Mouse (Mus musculus): ENCODE data around the gene Cntn1. TPM values are rescaled to one million over a fixed set of nuclear protein-coding genes. Genes with fewer than 3 reads are reported as not detected.
A peak's percentile ranks its signal among the peaks of the same experiment; 100 is the strongest.
"Not testable (repeated sequence)": the region's sequence is repeated elsewhere in the genome, so short reads cannot be mapped to it uniquely, and the experiment has no call there.

The Cntn1 gene
- polyA plus RNA-seq, 1 experiment from 2014 or later: 76.7 TPM

- WGBS: 85% methylated on average over 6 of the region's 6 CpGs
- no peaks in the 10 kb centered on the region for H3K36me3 ChIP-seq
- no peaks in the 10 kb centered on the region for H3K27me3 ChIP-seq
- ATAC-seq (ENCODE audit: low FRiP score, low read depth): no peak
- no peak overlapping the region for H3K27ac ChIP-seq (replicated peaks)
- H3K9me3 ChIP-seq: no peaks in the 10 kb centered on the region
- no peak overlapping the region for H3K4me3 ChIP-seq
- no peak overlapping the region for H3K4me2 ChIP-seq
- H3K4me1 ChIP-seq (replicated peaks): no peaks in the 10 kb centered on the region
- H3K9ac ChIP-seq: no peak overlapping the region
Observed at GRCm38 (mm10) chr15:92280966-92281365, 230.0 kb downstream of the Cntn1 start.

DNA sequence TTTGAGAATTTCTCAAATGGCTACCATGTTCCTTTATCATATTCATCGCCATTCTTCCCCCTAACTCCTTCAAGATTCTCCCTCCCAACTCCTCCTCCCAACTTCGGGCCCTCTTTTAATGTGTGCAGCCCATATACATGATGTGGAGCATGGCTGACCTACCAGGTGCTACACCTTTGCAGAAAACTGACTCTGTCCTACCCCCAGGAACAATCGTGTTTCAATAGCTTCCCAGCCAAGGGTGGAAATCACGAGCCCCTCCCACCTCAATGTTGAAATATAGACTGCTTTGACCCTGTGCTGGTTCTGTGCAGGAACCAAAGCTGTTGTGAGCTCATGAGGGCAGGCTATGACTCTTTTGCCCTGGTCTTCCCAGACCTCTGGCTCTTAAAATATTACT lies 236.7 kb downstream of the Cntn1 start:
- Histone ChIP-seq H3K9me3 (no peaks in the 10 kb centered on the region), H3K4me3 (no peak overlapping the region), H3K4me1 (replicated peaks) (no peaks in the 10 kb centered on the region), H3K27me3 (no peaks in the 10 kb centered on the region), H3K4me2 (no peak overlapping the region), H3K9ac (no peak overlapping the region), H3K36me3 (no peaks in the 10 kb centered on the region), H3K27ac (replicated peaks) (no peak overlapping the region)
- 89% methylated on average over 4 of the region's 4 CpGs for WGBS
- ATAC-seq (ENCODE audit: low FRiP score, low read depth): no peak

DNA sequence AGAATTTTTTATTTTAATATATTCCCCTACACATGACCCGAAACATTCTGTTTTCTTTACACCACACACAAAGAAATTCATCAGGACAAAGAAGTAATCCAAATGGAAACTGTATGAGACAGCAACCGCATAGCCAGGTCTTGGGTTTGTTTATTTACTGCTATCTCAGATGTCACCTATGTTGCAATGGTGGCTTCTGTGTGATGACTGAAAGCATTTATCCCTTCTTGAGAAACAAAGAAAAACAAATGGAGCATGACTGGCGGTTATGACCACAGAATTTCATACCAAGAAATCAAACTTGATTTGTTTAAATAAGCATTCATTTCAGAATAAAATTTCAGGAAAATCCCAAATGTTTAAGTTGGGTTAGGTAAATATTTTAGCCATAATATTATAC lies 245.5 kb downstream of the Cntn1 start:
- no peak overlapping the region for H3K9ac ChIP-seq
- no peaks in the 10 kb centered on the region for H3K4me1 ChIP-seq (replicated peaks)
- no peaks in the 10 kb centered on the region for H3K36me3 ChIP-seq
- H3K4me2 ChIP-seq: no peak overlapping the region
- no peak overlapping the region for H3K4me3 ChIP-seq
- ATAC-seq (ENCODE audit: low FRiP score, low read depth): no peak
- WGBS: 92% methylated on average over 3 of the region's 3 CpGs
- H3K9me3 ChIP-seq: no peaks in the 10 kb centered on the region
- no peak overlapping the region for H3K27ac ChIP-seq (replicated peaks)
- H3K27me3 ChIP-seq: no peaks in the 10 kb centered on the region

- H3K27ac ChIP-seq (replicated peaks): no peak overlapping the region
- H3K27me3 ChIP-seq: no peaks in the 10 kb centered on the region
- H3K9ac ChIP-seq: no peak overlapping the region
- no peak overlapping the region for H3K4me2 ChIP-seq
- no peak for ATAC-seq (ENCODE audit: low FRiP score, low read depth)
- no peaks in the 10 kb centered on the region for H3K4me1 ChIP-seq (replicated peaks)
- no peak overlapping the region for H3K4me3 ChIP-seq
- peaks cover 8% of the 10 kb centered on the region for H3K36me3 ChIP-seq
- 88% methylated on average over 6 of the region's 6 CpGs for WGBS
- no peaks in the 10 kb centered on the region for H3K9me3 ChIP-seq
Observed at GRCm38 (mm10) chr15:92302796-92303195, 251.8 kb downstream of the Cntn1 start.

DNA sequence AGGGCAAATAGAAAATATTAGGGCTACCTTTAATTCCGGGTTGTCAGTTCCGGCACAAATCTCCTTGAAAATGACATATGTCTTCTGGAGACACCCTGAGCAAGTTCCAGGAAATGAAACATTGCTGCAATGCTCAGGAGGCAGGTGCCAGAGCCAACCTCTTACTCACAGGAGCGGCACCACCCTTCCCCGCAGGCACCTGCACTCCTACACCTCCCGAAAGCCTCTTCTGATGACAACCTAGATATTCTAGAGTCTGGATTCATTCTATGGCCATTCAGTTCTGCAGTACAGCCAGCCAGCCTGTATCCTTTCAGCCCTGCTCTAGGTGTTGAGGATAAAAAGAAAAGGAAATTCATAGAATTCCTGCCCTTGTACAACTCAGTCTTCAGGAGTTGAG lies 253.3 kb downstream of the Cntn1 start:
- H3K4me3 ChIP-seq: no peak overlapping the region
- 91% methylated on average over 5 of the region's 5 CpGs for WGBS
- no peak overlapping the region for H3K4me2 ChIP-seq
- ATAC-seq (ENCODE audit: low FRiP score, low read depth): no peak
- peaks cover 8% of the 10 kb centered on the region for H3K36me3 ChIP-seq
- H3K9me3 ChIP-seq: no peaks in the 10 kb centered on the region
- no peak overlapping the region for H3K27ac ChIP-seq (replicated peaks)
- no peaks in the 10 kb centered on the region for H3K4me1 ChIP-seq (replicated peaks)
- H3K27me3 ChIP-seq: no peaks in the 10 kb centered on the region
- no peak overlapping the region for H3K9ac ChIP-seq

DNA sequence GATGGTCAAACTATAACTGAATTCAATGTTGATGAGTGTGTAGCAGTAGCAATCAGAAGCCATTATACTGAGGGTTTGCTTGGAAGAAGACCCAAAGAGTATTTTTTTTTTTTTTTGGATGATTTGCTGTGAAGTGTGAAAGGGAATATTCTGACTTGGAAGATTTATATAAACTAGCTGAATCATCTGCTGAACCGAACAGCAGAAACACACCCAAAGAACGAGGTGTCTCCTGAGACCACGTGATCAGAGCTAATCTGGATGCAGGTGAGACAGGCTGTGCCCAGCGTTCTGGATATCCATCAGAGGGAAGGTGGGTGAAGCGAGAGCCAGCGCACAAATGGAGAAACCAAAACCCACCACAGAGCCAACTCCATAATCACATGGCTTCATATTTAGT lies 271.0 kb downstream of the Cntn1 start:
- Histone ChIP-seq H3K4me2 (no peak overlapping the region), H3K4me3 (no peak overlapping the region), H3K36me3 (peaks cover 7% of the 10 kb centered on the region), H3K27ac (replicated peaks) (no peak overlapping the region), H3K27me3 (no peaks in the 10 kb centered on the region), H3K9me3 (no peaks in the 10 kb centered on the region), H3K9ac (no peak overlapping the region), H3K4me1 (replicated peaks) (no peaks in the 10 kb centered on the region)
- WGBS: 82% methylated on average over 6 of the region's 6 CpGs
- no peak for ATAC-seq (ENCODE audit: low FRiP score, low read depth)

DNA sequence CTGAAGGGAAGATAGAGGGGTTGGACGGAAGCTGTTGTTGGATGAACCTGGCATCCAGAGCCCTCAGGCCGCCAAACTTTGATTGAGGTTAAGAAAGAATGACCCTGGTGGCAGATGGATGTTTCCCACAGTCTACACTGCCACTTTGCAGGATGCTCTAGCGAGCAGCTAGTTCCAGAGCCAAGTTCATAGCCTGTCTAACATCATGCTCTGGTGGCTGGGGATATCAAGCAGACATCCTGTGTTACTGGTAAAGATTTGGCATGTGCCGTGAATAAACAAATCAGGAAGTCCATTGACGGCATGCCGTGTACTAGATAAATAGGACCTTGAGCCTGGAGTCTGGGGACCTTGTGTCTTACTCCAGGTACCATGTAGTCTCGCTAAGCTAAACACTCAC lies 276.1 kb downstream of the Cntn1 start:
- Histone ChIP-seq H3K9ac (no peak overlapping the region), H3K27me3 (no peaks in the 10 kb centered on the region), H3K36me3 (no peaks in the 10 kb centered on the region), H3K4me3 (no peak overlapping the region), H3K27ac (replicated peaks) (no peak overlapping the region), H3K4me1 (replicated peaks) (no peaks in the 10 kb centered on the region), H3K4me2 (no peak overlapping the region), H3K9me3 (no peaks in the 10 kb centered on the region)
- ATAC-seq (ENCODE audit: low FRiP score, low read depth): no peak
- WGBS: 87% methylated on average over 7 of the region's 7 CpGs

- 0 out of 2 replicates have a peak, but pooled peaks cover 3% of the 10 kb centered on the region for H3K36me3 ChIP-seq
- no peak overlapping the region for H3K27ac ChIP-seq (replicated peaks)
- no peaks in the 10 kb centered on the region for H3K9me3 ChIP-seq
- no peaks in the 10 kb centered on the region for H3K4me1 ChIP-seq (replicated peaks)
- no peak overlapping the region for H3K4me2 ChIP-seq
- WGBS: 60% methylated on average over 6 of the region's 6 CpGs
- H3K4me3 ChIP-seq: no peak overlapping the region
- no peak for ATAC-seq (ENCODE audit: low FRiP score, low read depth)
- H3K9ac ChIP-seq: no peak overlapping the region
- H3K27me3 ChIP-seq: no peaks in the 10 kb centered on the region
Observed at GRCm38 (mm10) chr15:92340253-92340652, 289.3 kb downstream of the Cntn1 start.

DNA sequence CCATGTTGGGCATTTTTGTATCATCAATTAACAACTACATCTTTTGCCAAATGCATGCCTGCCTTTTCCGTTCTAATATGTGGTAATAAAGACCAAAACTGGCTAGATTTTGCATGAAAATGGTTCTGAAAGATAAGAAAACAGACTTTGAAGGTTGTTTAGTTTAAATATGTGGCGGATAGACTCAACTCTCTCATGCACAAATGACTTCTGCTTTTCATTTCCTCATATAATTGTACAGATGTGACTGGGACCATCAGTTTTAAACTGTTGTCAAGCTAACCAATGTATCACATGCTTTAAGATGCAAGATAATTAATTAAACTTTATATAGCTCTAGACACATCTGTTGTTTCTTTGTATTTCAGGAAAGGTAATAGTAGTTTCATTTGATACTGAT lies 290.5 kb downstream of the Cntn1 start:
- Histone ChIP-seq H3K27me3 (no peaks in the 10 kb centered on the region), H3K36me3 (0 out of 2 replicates have a peak, but pooled peaks cover 3% of the 10 kb centered on the region), H3K4me2 (no peak overlapping the region), H3K9ac (no peak overlapping the region), H3K4me1 (replicated peaks) (no peaks in the 10 kb centered on the region), H3K27ac (replicated peaks) (no peak overlapping the region), H3K9me3 (no peaks in the 10 kb centered on the region), H3K4me3 (no peak overlapping the region)
- no peak for ATAC-seq (ENCODE audit: low FRiP score, low read depth)
- 93% methylated on average over 2 of the region's 2 CpGs for WGBS

DNA sequence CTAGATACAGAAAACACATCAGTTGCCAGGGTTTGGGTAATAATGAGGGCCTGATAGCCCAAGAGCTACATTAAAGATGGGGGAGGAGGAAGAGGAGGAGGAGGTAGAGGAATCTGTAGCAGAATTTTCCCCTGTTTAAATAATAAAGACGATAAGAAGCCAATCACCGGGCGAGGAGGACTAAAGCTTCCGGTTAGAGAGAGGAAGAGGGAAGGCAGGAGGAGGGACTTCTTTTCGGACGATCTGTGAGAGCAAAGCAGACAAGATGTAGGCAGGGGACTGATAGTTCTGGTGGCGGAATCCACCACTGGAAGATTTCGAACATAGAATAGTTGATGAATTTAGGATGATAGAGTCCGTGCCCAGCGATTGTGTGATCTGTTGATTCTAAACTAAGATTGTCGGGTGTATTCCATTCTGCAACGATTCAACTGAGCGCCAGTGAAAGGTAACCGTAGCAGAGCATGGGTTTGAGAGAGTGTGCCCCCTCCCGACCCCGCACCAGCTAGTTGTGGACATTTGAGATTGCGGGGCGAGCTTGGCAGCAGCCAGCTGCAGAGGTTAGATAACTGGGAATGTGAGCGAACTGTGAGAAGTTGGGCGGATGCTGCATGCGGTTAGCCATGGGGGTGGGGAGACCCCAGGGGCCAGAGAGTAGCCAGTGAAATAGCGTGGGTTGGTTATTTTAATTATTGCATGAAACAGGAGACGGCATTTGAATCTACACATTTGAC lies 293.3 kb downstream of the Cntn1 start:
- no peak for ATAC-seq (ENCODE audit: low FRiP score, low read depth)
- H3K9ac ChIP-seq: no peak overlapping the region
- no peaks in the 10 kb centered on the region for H3K27me3 ChIP-seq
- 87% methylated on average over 23 of the region's 23 CpGs for WGBS
- H3K27ac ChIP-seq (replicated peaks): no peak overlapping the region
- H3K4me2 ChIP-seq: no peak overlapping the region
- peaks cover 10% of the 10 kb centered on the region for H3K4me1 ChIP-seq (replicated peaks)
- H3K4me3 ChIP-seq: peak overlapping the region; percentile 8; the same call in 1 of the 2 replicates
- H3K9me3 ChIP-seq: no peaks in the 10 kb centered on the region
- H3K36me3 ChIP-seq: 0 out of 2 replicates have a peak, but pooled peaks cover 3% of the 10 kb centered on the region

GRCm38 (mm10) chr15:92347426-92347825 lies 296.5 kb downstream of the Cntn1 start:
- Histone ChIP-seq H3K27ac (replicated peaks) (no peak overlapping the region), H3K4me2 (no peak overlapping the region), H3K36me3 (no peaks in the 10 kb centered on the region), H3K4me3 (no peak overlapping the region), H3K9ac (no peak overlapping the region), H3K27me3 (no peaks in the 10 kb centered on the region), H3K4me1 (replicated peaks) (peaks cover 10% of the 10 kb centered on the region), H3K9me3 (no peaks in the 10 kb centered on the region)
- ATAC-seq (ENCODE audit: low FRiP score, low read depth): no peak
- WGBS: 59% methylated on average over 4 of the region's 4 CpGs

DNA sequence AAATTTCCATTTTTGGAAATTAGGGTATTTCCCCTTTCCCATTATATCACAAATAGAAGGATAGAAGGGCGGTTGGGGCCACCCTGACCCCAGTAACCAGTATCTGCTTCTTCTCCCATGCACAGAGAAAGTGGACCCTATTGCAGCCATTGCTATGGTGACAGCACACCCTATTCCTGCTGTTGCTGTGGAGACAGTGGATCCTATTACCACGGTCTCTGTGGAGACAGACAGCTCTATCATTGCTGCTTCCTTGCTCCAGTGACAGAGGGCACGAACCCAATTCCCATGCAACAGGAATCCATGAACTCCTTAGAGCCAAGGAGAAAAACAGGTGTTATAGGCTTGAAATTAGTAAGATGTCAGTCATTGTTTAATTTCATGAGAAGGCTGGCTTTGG lies 296.9 kb downstream of the Cntn1 start:
- Histone ChIP-seq H3K9ac (no peak overlapping the region), H3K36me3 (no peaks in the 10 kb centered on the region), H3K4me3 (no peak overlapping the region), H3K4me1 (replicated peaks) (peaks cover 10% of the 10 kb centered on the region), H3K9me3 (no peaks in the 10 kb centered on the region), H3K27ac (replicated peaks) (0 out of 2 replicates have a peak overlapping the region, but pooled peaks have one; percentile 4), H3K4me2 (no peak overlapping the region), H3K27me3 (no peaks in the 10 kb centered on the region)
- peak; percentile 84 for ATAC-seq (ENCODE audit: low FRiP score, low read depth)
- WGBS: 14% methylated on average over 3 of the region's 3 CpGs

DNA sequence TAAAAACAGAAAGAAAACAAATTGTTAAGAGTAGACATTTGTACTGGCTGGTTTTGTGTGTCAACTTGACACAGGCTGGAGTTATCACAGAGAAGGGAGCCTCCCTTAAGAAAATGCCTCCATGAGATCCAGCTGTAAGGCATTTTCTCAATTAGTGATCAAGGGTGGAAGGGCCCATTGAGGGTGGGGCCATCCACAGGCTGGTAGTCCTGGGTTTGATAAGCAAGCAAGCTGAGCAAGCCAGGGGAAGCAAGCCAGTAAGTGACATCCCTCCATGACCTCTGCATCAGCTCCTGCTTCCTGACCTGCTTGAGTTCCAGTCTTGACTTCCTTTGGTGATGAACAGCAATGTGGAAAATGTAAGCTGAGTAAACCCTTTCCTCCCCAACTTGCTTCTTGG lies 297.5 kb downstream of the Cntn1 start:
- H3K27ac ChIP-seq (replicated peaks): 0 out of 2 replicates have a peak overlapping the region, but pooled peaks have one; percentile 4
- not testable (repeated sequence) for H3K4me3 ChIP-seq; H3K9me3 ChIP-seq; H3K27me3 ChIP-seq; H3K9ac ChIP-seq; H3K36me3 ChIP-seq; ATAC-seq (ENCODE audit: low FRiP score, low read depth); H3K4me2 ChIP-seq
- peaks cover 10% of the 10 kb centered on the region for H3K4me1 ChIP-seq (replicated peaks)

Measured in hindbrain, embryonic 15.5 days (tissue).